Mouse (Mus musculus) heart, adult 2 months (tissue): ENCODE results near the gene Klc1.

Experiments used
- CTCF ChIP-seq: fragments of 200-600 bp; IDR thresholded peaks from 2 replicates; pipeline ENCODE4 v1.8.1; 2022; ENCODE audit warnings: antibody characterized with exemption, mild to moderate bottlenecking, moderate library complexity
- EP300 ChIP-seq: fragments of 200-500 bp; IDR thresholded peaks from 2 replicates; pipeline ENCODE4 v1.6.1; 2011; ENCODE audit warnings: low read depth, low read length, control low read depth; ENCODE audit not compliant: insufficient read depth
- POLR2A ChIP-seq: fragments of 200-500 bp; IDR thresholded peaks from 2 replicates; pipeline ENCODE4 v1.6.1; 2011; ENCODE audit warnings: mild to moderate bottlenecking, low read depth, low read length, control low read depth; ENCODE audit not compliant: insufficient read depth

DNA sequence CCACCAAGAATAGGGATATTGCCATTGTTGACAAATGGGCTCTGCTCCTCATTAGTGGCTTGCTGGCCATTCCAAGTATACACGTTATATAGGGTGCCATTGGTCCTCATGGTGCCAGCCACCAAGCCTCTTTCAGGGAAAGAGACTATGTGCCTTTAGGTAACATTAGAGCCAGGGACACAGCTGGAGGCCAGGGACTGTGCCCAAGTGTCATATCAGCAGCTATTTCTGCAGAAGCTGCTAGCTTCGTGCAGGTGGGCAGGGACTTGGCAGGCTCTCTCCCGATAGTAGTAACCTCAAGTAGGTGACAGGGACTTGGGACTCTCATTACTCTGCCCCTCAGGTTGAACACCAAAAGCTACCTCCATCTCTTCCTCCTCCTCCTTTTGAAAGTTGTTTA is 23.7 kb upstream of the Klc1 start:
- TF ChIP-seq CTCF (no peak), EP300 (no peak), POLR2A (no peak)
